Mouse (Mus musculus) CH12.LX (cell line): Measurements from ENCODE around the gene Mfsd4a. TPM values are rescaled to one million over a fixed set of nuclear protein-coding genes. Genes with fewer than 3 reads are reported as not detected.

Experiments used
- DNase-seq: peaks from one replicate; pipeline ENCODE4 v3.0.0-alpha.2; 2013; ENCODE audit errors: extremely low read depth
- H3K27ac ChIP-seq: 2 replicates; pipeline ENCODE4 v1.5.1; 2012; ENCODE audit warnings: low read depth, mild to moderate bottlenecking, control low read depth, moderate library complexity; ENCODE audit not compliant: insufficient read depth
- H3K27me3 ChIP-seq: replicated peaks from 2 replicates; pipeline ENCODE3; 2012; ENCODE audit warnings: inconsistent platforms
- H3K36me3 ChIP-seq, 2 experiments: replicated peaks in 1 of 2; 2 replicates each; pipeline versions ENCODE3 to v1.6.1; 2012; ENCODE audit warnings: inconsistent platforms in 1 of 2, low read length in 1 of 2, mild to moderate bottlenecking in 1 of 2, mixed read lengths in 1 of 2, moderate library complexity in 1 of 2; ENCODE audit not compliant: control insufficient read depth in 1 of 2, insufficient read depth in 1 of 2
- H3K4me1 ChIP-seq, 2 experiments: 2 replicates each; pipeline ENCODE4 v1.6.1; 2012; ENCODE audit warnings: inconsistent platforms in 1 of 2, moderate library complexity in 1 of 2; ENCODE audit not compliant: insufficient read depth in 2 of 2, control insufficient read depth in 1 of 2
- H3K4me2 ChIP-seq: 2 replicates; pipeline ENCODE4 v1.6.1; 2012; ENCODE audit warnings: low read depth, mild to moderate bottlenecking, control low read depth; ENCODE audit not compliant: poor library complexity, insufficient read depth, severe bottlenecking
- H3K4me3 ChIP-seq, 3 experiments: fragments of 150-350 bp in 1 of 3; sonication (generic) in 1 of 3; replicated peaks in 1 of 3; 2 replicates each; pipeline versions ENCODE3 to v1.5.1; 2011 to 2012; ENCODE audit warnings: low read depth in 2 of 3, low read length in 2 of 3, mild to moderate bottlenecking in 2 of 3, moderate library complexity in 2 of 3, control low read depth in 1 of 3, improper control_type of control experiment in 1 of 3, inconsistent platforms in 1 of 3, mixed read lengths in 1 of 3; ENCODE audit not compliant: poor library complexity in 1 of 3
- H3K79me2 ChIP-seq: replicated peaks from 2 replicates; pipeline ENCODE4 v1.6.1; 2012; ENCODE audit warnings: mild to moderate bottlenecking, moderate library complexity; ENCODE audit not compliant: control insufficient read depth, poor library complexity, insufficient read depth, severe bottlenecking; ENCODE audit errors: extremely low read depth
- H3K9ac ChIP-seq: 2 replicates; pipeline ENCODE4 v1.6.1; 2012; ENCODE audit warnings: low read depth, mild to moderate bottlenecking, control low read depth, moderate library complexity; ENCODE audit not compliant: insufficient read depth
- H3K9me3 ChIP-seq: replicated peaks from 2 replicates; pipeline ENCODE3; 2012; ENCODE audit warnings: low read length, inconsistent platforms, mixed read lengths
- BHLHE40 ChIP-seq: IDR thresholded peaks from 2 replicates; pipeline ENCODE4 v1.6.1; 2011; ENCODE audit warnings: mild to moderate bottlenecking, low read depth, low read length, improper control_type of control experiment
- CHD1 ChIP-seq: IDR thresholded peaks from 2 replicates; pipeline ENCODE4 v1.6.1; 2012; ENCODE audit warnings: low read depth, low read length, improper control_type of control experiment, inconsistent platforms
- CTCF ChIP-seq, 2 experiments: IDR thresholded peaks in 1 of 2; conservative IDR thresholded peaks in 1 of 2; 2 replicates each; pipeline ENCODE4 v1.5.1; 2011 to 2012; ENCODE audit warnings: low read depth in 2 of 2, low read length in 2 of 2, improper control_type of control experiment in 1 of 2, inconsistent platforms in 1 of 2, mild to moderate bottlenecking in 1 of 2, moderate library complexity in 1 of 2
- E2F4 ChIP-seq: IDR thresholded peaks from 2 replicates; pipeline ENCODE4 v1.6.1; 2011; ENCODE audit warnings: low read depth, low read length, improper control_type of control experiment; ENCODE audit not compliant: insufficient replicate concordance
- ELF1 ChIP-seq: IDR thresholded peaks from 2 replicates; pipeline ENCODE4 v1.6.1; 2014; ENCODE audit warnings: low read depth, mild to moderate bottlenecking, inconsistent platforms, low read length, improper control_type of control experiment
- EP300 ChIP-seq: IDR thresholded peaks from 2 replicates; pipeline ENCODE4 v1.6.1; 2011; ENCODE audit warnings: low read length, improper control_type of control experiment
- GABPA ChIP-seq: IDR thresholded peaks from 2 replicates; pipeline ENCODE4 v1.6.1; 2012; ENCODE audit warnings: low read depth, low read length, improper control_type of control experiment, inconsistent platforms; ENCODE audit not compliant: insufficient replicate concordance
- HCFC1 ChIP-seq: IDR thresholded peaks from 2 replicates; pipeline ENCODE4 v1.6.1; 2012; ENCODE audit warnings: low read depth, mild to moderate bottlenecking, inconsistent platforms, low read length, improper control_type of control experiment
- JUN ChIP-seq: IDR thresholded peaks from 2 replicates; pipeline ENCODE4 v1.6.1; 2011; ENCODE audit warnings: low read depth, mild to moderate bottlenecking, low read length, improper control_type of control experiment, moderate library complexity; ENCODE audit not compliant: insufficient read depth
- JUND ChIP-seq: conservative IDR thresholded peaks from 2 replicates; pipeline ENCODE4 v1.6.1; 2011; ENCODE audit warnings: low read depth, low read length, improper control_type of control experiment
- MAZ ChIP-seq: IDR thresholded peaks from 2 replicates; pipeline ENCODE4 v1.6.1; 2012; ENCODE audit warnings: low read depth, mild to moderate bottlenecking, inconsistent platforms, low read length, improper control_type of control experiment, moderate library complexity
- MEF2A ChIP-seq: IDR thresholded peaks from 2 replicates; pipeline ENCODE4 v1.6.1; 2014; ENCODE audit warnings: low read depth, mild to moderate bottlenecking, inconsistent platforms, low read length, improper control_type of control experiment, borderline replicate concordance
- MXI1 ChIP-seq: IDR thresholded peaks from 2 replicates; pipeline ENCODE4 v1.6.1; 2011; ENCODE audit warnings: mild to moderate bottlenecking, low read depth, low read length, improper control_type of control experiment
- NRF1 ChIP-seq: IDR thresholded peaks from 2 replicates; pipeline ENCODE4 v1.6.1; 2014; ENCODE audit warnings: low read depth, mild to moderate bottlenecking, inconsistent platforms, low read length, improper control_type of control experiment, moderate library complexity
- PAX5 ChIP-seq: IDR thresholded peaks from 2 replicates; pipeline ENCODE4 v1.6.1; 2012; ENCODE audit warnings: low read length, inconsistent platforms, mixed read lengths
- POLR2AphosphoS2 ChIP-seq: IDR thresholded peaks from 2 replicates; pipeline ENCODE4 v1.6.1; 2011; ENCODE audit warnings: low read depth, low read length, improper control_type of control experiment
- RCOR1 ChIP-seq: conservative IDR thresholded peaks from 2 replicates; pipeline ENCODE4 v1.6.1; 2012; ENCODE audit warnings: low read depth, mild to moderate bottlenecking, inconsistent platforms, low read length, improper control_type of control experiment
- SIN3A ChIP-seq: IDR thresholded peaks from 2 replicates; pipeline ENCODE4 v1.6.1; 2012; ENCODE audit warnings: low read length, improper control_type of control experiment, inconsistent platforms
- SMC3 ChIP-seq: IDR thresholded peaks from 2 replicates; pipeline ENCODE4 v1.6.1; 2011; ENCODE audit warnings: low read depth, low read length, improper control_type of control experiment
- USF1 ChIP-seq: IDR thresholded peaks from 2 replicates; pipeline ENCODE4 v1.6.1; 2014; ENCODE audit warnings: low read depth, mild to moderate bottlenecking, inconsistent platforms, low read length, improper control_type of control experiment
- ZC3H11A ChIP-seq: IDR thresholded peaks from 2 replicates; pipeline ENCODE4 v1.6.1; 2012; ENCODE audit warnings: low read depth, mild to moderate bottlenecking, inconsistent platforms, low read length, improper control_type of control experiment
- ZKSCAN1 ChIP-seq: IDR thresholded peaks from 2 replicates; pipeline ENCODE4 v1.6.1; 2012; ENCODE audit warnings: low read depth, inconsistent platforms, low read length, improper control_type of control experiment, borderline replicate concordance
- ZMIZ1 ChIP-seq: IDR thresholded peaks from 2 replicates; pipeline ENCODE4 v1.6.1; 2012; ENCODE audit warnings: low read depth, mild to moderate bottlenecking, inconsistent platforms, low read length, improper control_type of control experiment
- ZNF384 ChIP-seq: IDR thresholded peaks from 2 replicates; pipeline ENCODE4 v1.6.1; 2012; ENCODE audit warnings: low read depth, low read length, improper control_type of control experiment, inconsistent platforms
- dilution Hi-C: fragments of 300-500 bp; cut with MboI; formaldehyde crosslinking; loops from 2 replicates; pipeline ENCODE4 v1.14.3; 2020; ENCODE audit warnings: low sequenced_read_pairs; ENCODE audit not compliant: extremely low pct_unique_long_range_greater_than_20kb, extremely low pct_ligation_motif_present
- in situ Hi-C: fragments of 300-500 bp; cut with MboI; formaldehyde crosslinking; loops from 3 replicates; pipeline ENCODE4 v1.14.3; 2019; ENCODE audit warnings: low sequenced_read_pairs, low pct_ligation_motif_present, low pct_unique_long_range_greater_than_20kb, mixed read lengths
- polyA plus RNA-seq: library from polyadenylated mRNA; unstranded; fragments of >175 nt; gene quantifications from 2 replicates; pipeline ENCODE4 v1.2.1, GENCODE M21; 2012; ENCODE audit warnings: low read depth; ENCODE audit not compliant: insufficient read length
- total RNA-seq, 2 experiments: library from RNA; depleted of rRNA; stranded (reverse); fragments of 300-350 nt in 1 of 2; fragments of >200 nt in 1 of 2; gene quantifications; 2 replicates each; pipeline ENCODE4 v1.2.3; 2012 to 2014

The Mfsd4a gene
- total and polyA plus RNA-seq, 3 experiments = 1.4 to 11.8 (median 5.2) TPM

DNA sequence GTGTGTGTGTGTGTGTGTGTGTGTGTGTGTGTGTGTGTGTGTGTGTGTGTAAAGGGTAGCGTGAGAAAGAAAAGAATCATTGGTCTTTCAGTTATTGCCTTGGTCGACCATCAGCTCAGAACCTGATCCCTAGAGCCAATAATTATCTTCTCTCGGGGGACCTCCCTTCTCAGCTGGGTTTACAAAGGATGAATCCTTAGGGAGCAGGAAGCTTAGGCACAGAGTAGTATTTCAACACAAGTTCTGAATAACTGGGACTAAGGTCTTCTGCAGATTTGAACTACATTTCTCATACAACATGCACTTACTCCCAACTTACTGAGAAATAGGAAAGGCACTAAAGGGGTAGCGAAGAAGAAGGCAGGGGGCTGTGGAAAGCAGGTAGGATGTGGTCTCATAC, 78.4 kb downstream of the Mfsd4a start:
- H3K79me2 ChIP-seq = no peaks in the 10 kb centered on the region
- dilution Hi-C loops (no loop called here), in situ Hi-C loops (no loop called here)
- H3K27ac ChIP-seq = no peak overlapping the region
- TF ChIP-seq BHLHE40 = no peak
- no peak for TF ChIP-seq SIN3A
- no peak for TF ChIP-seq EP300
- no peak for TF ChIP-seq ZMIZ1
- TF ChIP-seq MXI1 = no peak
- TF ChIP-seq RCOR1 = no peak
- TF ChIP-seq E2F4 = no peak
- TF ChIP-seq CTCF (conservative IDR thresholded peaks at IDR 0.05 in 1 of 2, IDR thresholded peaks at IDR 0.05 in 1 of 2; ENCODE audit: low read depth in 2 of 2, low read length in 2 of 2) = no peak
- TF ChIP-seq POLR2AphosphoS2 = no peak
- TF ChIP-seq MAZ = no peak
- TF ChIP-seq JUND = no peak
- no peak for TF ChIP-seq USF1
- TF ChIP-seq ZKSCAN1 = no peak
- TF ChIP-seq NRF1 = no peak
- TF ChIP-seq ZNF384 = no peak
- no peak for TF ChIP-seq CHD1
- no peak for TF ChIP-seq SMC3
- TF ChIP-seq JUN = no peak
- no peak overlapping the region for H3K9ac ChIP-seq
- no peak for DNase-seq
- no peaks in the 10 kb centered on the region for H3K27me3 ChIP-seq
- H3K36me3 ChIP-seq = no peaks in the 10 kb centered on the region
- H3K4me3 ChIP-seq = no peak overlapping the region
- H3K4me2 ChIP-seq = no peak overlapping the region
- peaks cover 7 to 19% of the 10 kb centered on the region in 2 experiments for H3K4me1 ChIP-seq
- no peaks in the 10 kb centered on the region for H3K9me3 ChIP-seq

DNA sequence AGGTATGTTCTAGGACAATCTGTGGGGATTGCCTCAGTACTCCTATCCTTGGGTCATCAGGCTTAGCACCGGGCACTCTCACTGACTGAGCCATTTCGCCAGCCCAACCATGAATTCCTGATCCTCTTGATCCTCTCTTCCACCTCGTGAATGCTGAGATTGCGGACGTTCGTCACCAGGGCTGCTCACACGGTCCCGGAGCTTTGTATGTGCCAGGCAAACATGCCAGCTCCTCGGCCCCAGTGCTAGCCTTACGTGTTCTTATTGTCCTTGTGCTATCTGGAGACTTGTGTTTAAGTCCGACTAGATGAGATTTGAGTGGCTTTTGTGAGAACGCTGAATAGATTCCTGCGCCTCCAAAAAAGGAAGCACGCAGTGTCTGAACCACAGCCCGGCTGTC, 80.4 kb downstream of the Mfsd4a start:
- H3K27ac ChIP-seq = no peak overlapping the region
- no peaks in the 10 kb centered on the region for H3K79me2 ChIP-seq
- H3K4me2 ChIP-seq = no peak overlapping the region
- no peak for DNase-seq
- no peaks in the 10 kb centered on the region for H3K9me3 ChIP-seq
- no peak overlapping the region for H3K9ac ChIP-seq
- H3K36me3 ChIP-seq = no peaks in the 10 kb centered on the region
- in situ Hi-C loops (no loop called here), dilution Hi-C loops (no loop called here)
- H3K4me1 ChIP-seq = peaks cover 2 to 8% of the 10 kb centered on the region in 2 experiments; a peak in 2 of 4 replicates
- no peaks in the 10 kb centered on the region for H3K27me3 ChIP-seq
- no peak overlapping the region for H3K4me3 ChIP-seq
- TF ChIP-seq ZC3H11A (no peak), ELF1 (no peak), NRF1 (no peak), HCFC1 (no peak), JUN (no peak), CTCF (conservative IDR thresholded peaks at IDR 0.05 in 1 of 2, IDR thresholded peaks at IDR 0.05 in 1 of 2; ENCODE audit: low read depth in 2 of 2, low read length in 2 of 2) (no peak), CHD1 (no peak), RCOR1 (no peak), BHLHE40 (no peak), PAX5 (no peak), GABPA (no peak), SIN3A (no peak), MEF2A (no peak), ZKSCAN1 (no peak), ZNF384 (no peak)
- TF ChIP-seq, all 38 proteins: peak for 0
